Mouse (Mus musculus) kidney, embryonic 14.5 days (tissue): ENCODE results near the gene Gstp2. TPM values are rescaled to one million over a fixed set of nuclear protein-coding genes. Genes with fewer than 3 reads are reported as not detected.

Source experiments
- ATAC-seq: fragments of 200-750 bp; cut with Nextera tagmentation; 2 replicates; pipeline ENCODE4 v1.8.0; 2017; ENCODE audit warnings: moderate number of reproducible peaks, mild to moderate bottlenecking, moderate TSS enrichment, moderate library complexity; ENCODE audit not compliant: low FRiP score, low TSS enrichment
- H3K27ac ChIP-seq: fragments of 300-500 bp; sonication (generic); 2 replicates; pipeline ENCODE4 v1.5.1; 2014; ENCODE audit warnings: low read depth, mild to moderate bottlenecking, low read length, moderate library complexity, mixed read lengths
- H3K27me3 ChIP-seq: fragments of 300-500 bp; sonication (generic); 2 replicates; pipeline ENCODE4 v1.6.1; 2014; ENCODE audit warnings: mild to moderate bottlenecking, low read length; ENCODE audit not compliant: control insufficient read depth, insufficient read depth
- H3K36me3 ChIP-seq: fragments of 300-500 bp; sonication (generic); 2 replicates; pipeline ENCODE4 v1.6.1; 2014; ENCODE audit warnings: low read length, mixed read lengths; ENCODE audit not compliant: control insufficient read depth, insufficient read depth
- H3K4me1 ChIP-seq: fragments of 300-500 bp; sonication (generic); 2 replicates; pipeline ENCODE4 v1.6.1; 2014; ENCODE audit warnings: low read length, mixed read lengths; ENCODE audit not compliant: control insufficient read depth, insufficient read depth
- H3K4me2 ChIP-seq: fragments of 300-500 bp; sonication (generic); replicated peaks from 2 replicates; pipeline ENCODE4 v1.6.1; 2014; ENCODE audit warnings: low read depth, mild to moderate bottlenecking, low read length
- H3K4me3 ChIP-seq: fragments of 300-500 bp; sonication (generic); 2 replicates; pipeline ENCODE4 v1.5.1; 2014; ENCODE audit warnings: mild to moderate bottlenecking, low read length
- H3K9ac ChIP-seq: fragments of 300-500 bp; sonication (generic); 2 replicates; pipeline ENCODE4 v1.6.1; 2014; ENCODE audit warnings: low read depth, mild to moderate bottlenecking, low read length, moderate library complexity
- H3K9me3 ChIP-seq: fragments of 300-500 bp; sonication (generic); 2 replicates; pipeline ENCODE4 v1.6.1; 2016; ENCODE audit warnings: low read length; ENCODE audit not compliant: control insufficient read depth
- WGBS: fragments of 180-500 bp; shearing (Covaris S2); extraction: QIAGEN DNeasy Blood & Tissue Kit; methylation state at CpG from one replicate; pipeline ENCODE4 v1.1.7; 2014; 5-methylcytosine and 5-hydroxymethylcytosine counted together
- polyA plus RNA-seq: library from polyadenylated mRNA; unstranded; fragments of >200 nt; fragmentation: Nextera tagmentation; extraction: Ambion mirVana; gene quantifications from 2 replicates; pipeline ENCODE4 v1.2.1, GENCODE M21; 2014

The Gstp2 gene
- polyA plus RNA-seq, 1 experiment from 2014 or later: 1.4 TPM

DNA sequence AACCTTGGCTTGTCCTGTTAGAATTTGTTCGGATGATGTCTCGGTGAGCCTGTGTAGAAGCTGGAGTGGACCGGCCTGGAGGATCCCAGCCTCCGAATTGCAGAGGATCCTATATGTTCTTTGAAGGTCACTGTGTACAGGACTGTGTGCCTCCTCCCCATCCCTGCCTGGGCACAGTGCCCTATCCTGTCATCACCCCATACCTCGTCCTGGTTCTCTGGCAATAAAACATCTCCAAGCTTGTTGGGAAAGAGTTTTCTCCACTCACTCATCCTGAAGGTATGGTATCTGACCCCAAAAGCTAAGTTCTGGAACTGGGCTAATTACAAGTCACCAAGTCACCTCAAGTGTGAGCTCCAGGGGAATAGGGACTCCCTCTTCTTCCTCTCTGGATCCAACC is 41.3 kb upstream of the Gstp2 start:
- WGBS: 86% methylated on average over 5 of the region's 5 CpGs
- Histone ChIP-seq H3K4me1 (no peaks in the 10 kb centered on the region), H3K27ac (no peak overlapping the region), H3K36me3 (no peaks in the 10 kb centered on the region), H3K9ac (no peak overlapping the region), H3K4me2 (no peak overlapping the region), H3K27me3 (no peaks in the 10 kb centered on the region), H3K4me3 (no peak overlapping the region), H3K9me3 (no peaks in the 10 kb centered on the region)
- ATAC-seq: no peak

DNA sequence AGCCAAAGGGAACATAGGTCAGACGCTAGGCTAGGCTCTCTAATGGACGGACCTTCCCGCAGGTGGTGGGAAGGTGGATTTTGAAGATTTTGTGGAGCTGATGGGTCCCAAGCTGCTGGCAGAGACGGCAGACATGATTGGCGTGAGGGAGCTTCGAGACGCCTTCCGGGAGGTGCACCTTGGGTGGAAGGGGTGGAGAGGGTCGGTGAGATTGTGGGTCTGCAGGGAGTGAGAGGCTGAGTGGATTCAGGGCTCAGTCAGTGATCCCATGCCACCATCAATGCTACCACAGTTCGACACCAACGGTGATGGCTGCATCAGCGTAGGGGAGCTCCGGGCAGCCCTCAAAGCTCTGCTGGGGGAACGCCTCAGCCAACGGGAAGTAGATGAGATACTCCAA is 40.3 kb upstream of the Gstp2 start:
- no peak overlapping the region for H3K27ac ChIP-seq
- no peaks in the 10 kb centered on the region for H3K36me3 ChIP-seq
- H3K4me3 ChIP-seq: no peak overlapping the region
- no peak overlapping the region for H3K4me2 ChIP-seq
- H3K9ac ChIP-seq: no peak overlapping the region
- H3K9me3 ChIP-seq: no peaks in the 10 kb centered on the region
- H3K4me1 ChIP-seq: no peaks in the 10 kb centered on the region
- no peaks in the 10 kb centered on the region for H3K27me3 ChIP-seq
- WGBS: 93% methylated on average over 15 of the region's 15 CpGs
- no peak for ATAC-seq

DNA sequence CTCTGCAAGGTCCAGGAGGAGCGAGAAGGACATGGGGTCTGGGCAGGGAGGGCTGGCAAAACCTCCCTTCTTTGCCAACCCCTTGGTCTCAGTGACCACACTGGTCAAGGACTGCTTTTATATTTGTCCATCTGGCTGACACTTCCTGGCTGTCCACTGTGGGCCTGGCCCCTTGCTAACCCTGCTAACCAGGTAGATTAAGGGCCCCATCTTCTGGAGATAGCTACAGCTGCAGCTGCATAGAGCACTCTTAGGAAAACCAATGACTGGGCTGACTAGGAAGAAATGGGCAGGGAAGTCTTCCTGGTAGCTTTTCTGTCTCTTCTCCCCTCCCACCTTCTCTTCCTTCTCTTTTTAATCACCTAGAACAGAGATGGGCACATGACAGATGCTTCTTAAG is 39.2 kb upstream of the Gstp2 start:
- H3K9me3 ChIP-seq: no peaks in the 10 kb centered on the region
- no peak overlapping the region for H3K9ac ChIP-seq
- H3K36me3 ChIP-seq: no peaks in the 10 kb centered on the region
- no peak overlapping the region for H3K27ac ChIP-seq
- H3K27me3 ChIP-seq: no peaks in the 10 kb centered on the region
- WGBS: 70% methylated on average over 1 of the region's 1 CpGs
- no peaks in the 10 kb centered on the region for H3K4me1 ChIP-seq
- H3K4me2 ChIP-seq: no peak overlapping the region
- H3K4me3 ChIP-seq: no peak overlapping the region
- no peak for ATAC-seq

DNA sequence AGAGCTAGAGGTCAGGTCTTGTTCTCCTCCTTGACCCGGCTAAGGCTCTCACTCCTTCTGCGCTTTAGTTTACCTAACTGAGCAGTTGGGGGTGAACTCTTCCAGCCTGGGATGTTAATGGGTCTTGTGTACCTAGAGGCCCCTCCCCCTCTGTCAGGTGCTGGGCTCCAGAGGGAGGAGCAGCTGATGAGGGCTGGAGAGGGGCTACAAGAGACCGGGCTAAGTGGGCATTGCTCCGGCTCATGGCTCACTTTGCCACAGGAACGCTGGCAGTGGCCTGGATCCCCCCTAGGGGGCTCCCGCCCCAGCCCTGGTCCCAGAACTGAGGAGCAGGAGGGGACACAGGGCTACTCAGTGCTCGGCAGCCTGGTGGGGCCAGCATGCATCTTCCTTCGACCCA is 38.0 kb upstream of the Gstp2 start:
- no peaks in the 10 kb centered on the region for H3K36me3 ChIP-seq
- ATAC-seq: no peak
- H3K4me1 ChIP-seq: no peaks in the 10 kb centered on the region
- H3K9ac ChIP-seq: no peak overlapping the region
- no peak overlapping the region for H3K4me2 ChIP-seq
- H3K27me3 ChIP-seq: no peaks in the 10 kb centered on the region
- no peaks in the 10 kb centered on the region for H3K9me3 ChIP-seq
- no peak overlapping the region for H3K4me3 ChIP-seq
- 21% methylated on average over 8 of the region's 8 CpGs for WGBS
- H3K27ac ChIP-seq: no peak overlapping the region

DNA sequence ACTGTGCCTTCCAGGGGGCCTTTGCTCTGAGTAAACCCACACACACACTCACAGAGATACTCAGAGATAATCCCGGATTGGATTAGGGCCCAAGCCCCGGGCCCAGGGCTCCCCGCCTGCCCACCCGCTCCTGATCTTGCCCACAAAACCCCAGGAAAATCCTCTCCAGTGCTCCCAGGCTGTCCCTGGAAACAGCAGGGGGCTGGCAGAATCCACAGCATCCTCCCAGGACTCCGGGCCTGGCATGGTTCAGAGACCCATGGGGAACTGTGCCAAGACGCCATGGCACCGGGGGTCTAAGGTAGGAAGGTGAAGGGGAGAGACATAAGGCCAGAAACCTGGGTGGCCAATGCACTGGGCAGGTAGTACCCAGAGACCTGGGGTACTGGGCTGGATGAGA is 37.5 kb upstream of the Gstp2 start:
- WGBS: 92% methylated on average over 7 of the region's 7 CpGs
- Histone ChIP-seq H3K4me3 (no peak overlapping the region), H3K9ac (no peak overlapping the region), H3K36me3 (no peaks in the 10 kb centered on the region), H3K4me2 (no peak overlapping the region), H3K4me1 (no peaks in the 10 kb centered on the region), H3K27me3 (no peaks in the 10 kb centered on the region), H3K27ac (no peak overlapping the region), H3K9me3 (no peaks in the 10 kb centered on the region)
- ATAC-seq: no peak

DNA sequence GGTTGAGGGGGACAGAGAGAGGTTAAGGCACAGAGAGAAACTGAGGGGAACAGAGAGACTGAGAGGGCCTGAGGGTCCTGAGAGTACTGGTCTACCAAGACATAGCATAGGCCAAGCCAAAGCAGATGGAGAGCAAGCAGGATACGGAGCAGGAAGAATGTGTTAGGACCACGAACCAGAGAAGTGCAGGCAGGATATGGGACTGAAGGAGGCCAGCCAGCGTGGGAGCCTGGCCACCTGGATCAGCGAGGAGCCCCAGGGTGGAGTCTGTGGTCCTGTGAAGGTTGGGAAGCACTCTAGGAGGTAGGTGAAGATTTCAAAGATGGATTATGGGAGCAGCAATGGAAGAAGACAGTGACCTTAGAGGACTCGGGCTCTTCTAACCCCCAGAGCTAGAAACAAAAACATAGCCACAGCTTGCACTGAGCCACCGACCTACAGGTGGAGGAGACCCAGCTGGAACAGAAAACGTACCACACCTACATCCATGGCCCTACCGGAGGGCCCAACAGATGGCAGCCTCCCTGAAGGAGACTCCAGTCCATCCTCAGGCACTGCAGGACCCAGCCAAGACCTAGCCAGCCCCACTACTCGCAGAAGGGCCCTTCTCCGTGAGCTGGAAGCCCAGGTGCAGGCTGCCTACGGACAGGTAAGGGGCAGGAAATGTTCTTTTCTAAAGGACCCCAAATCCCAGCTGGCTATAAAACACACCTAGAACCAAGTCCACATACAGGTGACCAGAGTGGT is 36.6 kb upstream of the Gstp2 start:
- no peak for ATAC-seq
- WGBS: 84% methylated on average over 11 of the region's 11 CpGs
- no peak overlapping the region for H3K9ac ChIP-seq
- H3K9me3 ChIP-seq: no peaks in the 10 kb centered on the region
- H3K4me2 ChIP-seq: no peak overlapping the region
- no peak overlapping the region for H3K27ac ChIP-seq
- H3K27me3 ChIP-seq: no peaks in the 10 kb centered on the region
- H3K36me3 ChIP-seq: no peaks in the 10 kb centered on the region
- no peaks in the 10 kb centered on the region for H3K4me1 ChIP-seq
- no peak overlapping the region for H3K4me3 ChIP-seq

DNA sequence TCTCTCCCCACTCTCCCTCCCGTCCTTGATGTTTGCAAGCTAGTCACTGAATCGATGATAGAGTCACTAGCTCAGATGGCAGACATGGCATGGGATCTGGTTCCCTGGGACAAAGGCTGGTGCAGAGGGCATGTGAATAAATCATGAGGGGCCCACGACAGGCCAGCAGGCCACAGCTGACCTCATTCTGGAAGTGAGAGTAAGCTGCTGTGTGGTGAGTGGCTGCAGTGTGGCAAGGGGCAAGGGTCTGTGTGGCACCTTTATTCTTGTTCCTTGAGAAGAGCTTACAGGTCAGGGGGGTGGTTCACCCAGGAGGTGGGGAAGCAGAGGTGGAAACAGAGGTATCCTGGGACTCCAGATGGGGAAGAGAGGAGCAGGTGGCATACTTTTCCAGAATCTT is 35.6 kb upstream of the Gstp2 start, which contains the start of gene Cabp2:
Gene Cabp2, plus strand, starts transcription at position 185 of the 400 bp plus-strand sequence.
- H3K27ac ChIP-seq: no peak within 1 kb of the TSS
- H3K9me3 ChIP-seq: no peaks in the 10 kb centered on the region
- WGBS: 49% methylated on average over 3 of the region's 3 CpGs
- no peak within 1 kb of the TSS for H3K4me2 ChIP-seq
- H3K36me3 ChIP-seq: no peaks in the 10 kb centered on the region
- no peak within 1 kb of the TSS for H3K9ac ChIP-seq
- no peak for ATAC-seq
- no peaks in the 10 kb centered on the region for H3K27me3 ChIP-seq
- no peaks in the 10 kb centered on the region for H3K4me1 ChIP-seq
- H3K4me3 ChIP-seq: no peak within 1 kb of the TSS

DNA sequence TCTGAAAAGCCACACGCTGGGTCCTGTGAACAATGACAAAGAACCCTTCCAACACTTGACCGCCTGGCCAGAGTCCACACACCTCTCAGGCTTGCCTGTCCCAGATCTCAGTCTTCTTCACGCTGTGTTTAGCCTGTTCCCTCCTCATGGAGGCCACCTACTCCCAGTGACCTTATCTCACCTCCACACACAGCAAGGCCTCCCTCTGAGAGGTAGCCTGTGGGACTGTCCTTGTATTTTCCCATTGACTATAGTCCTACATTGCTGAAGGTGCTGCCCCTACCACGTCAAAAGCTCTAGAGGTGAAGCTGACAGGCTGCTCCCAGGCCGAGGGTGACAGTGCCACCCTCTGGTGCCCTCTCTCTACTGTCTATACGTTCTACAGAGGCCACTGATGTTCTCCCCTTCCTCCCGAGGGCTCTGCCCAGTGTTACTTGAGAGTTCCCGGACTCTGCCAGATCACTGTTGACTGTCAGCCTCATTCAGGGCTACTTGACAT is 34.7 kb upstream of the Gstp2 start:
- WGBS: 64% methylated on average over 8 of the region's 8 CpGs
- no peaks in the 10 kb centered on the region for H3K27me3 ChIP-seq
- no peak for ATAC-seq
- H3K4me3 ChIP-seq: no peak overlapping the region
- H3K9me3 ChIP-seq: no peaks in the 10 kb centered on the region
- no peak overlapping the region for H3K4me2 ChIP-seq
- no peak overlapping the region for H3K27ac ChIP-seq
- no peaks in the 10 kb centered on the region for H3K36me3 ChIP-seq
- H3K4me1 ChIP-seq: no peaks in the 10 kb centered on the region
- no peak overlapping the region for H3K9ac ChIP-seq

DNA sequence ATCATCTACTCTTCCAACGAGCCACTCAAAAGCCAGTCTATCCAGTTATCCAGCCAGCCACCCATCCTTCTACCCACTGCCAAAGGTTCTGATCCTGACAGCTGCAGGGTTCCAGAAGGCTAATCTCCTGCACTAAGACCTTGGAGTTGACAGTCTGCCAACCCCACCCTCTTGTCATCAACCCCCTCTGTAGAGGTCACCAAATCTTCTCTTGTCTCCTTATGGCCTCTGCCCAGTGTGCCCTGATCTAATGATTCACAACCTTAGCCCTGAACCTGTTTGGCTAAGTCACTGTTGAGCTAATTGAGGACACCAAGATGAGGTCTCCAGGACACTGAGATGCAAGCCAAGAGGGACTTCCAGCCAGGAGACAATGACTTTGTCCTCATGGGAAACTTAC is 33.8 kb upstream of the Gstp2 start:
- no peak for ATAC-seq

More for the DNA sequence above, 33.8 kb upstream of the Gstp2 start:
- no peak overlapping the region for H3K27ac ChIP-seq
- no peak overlapping the region for H3K4me3 ChIP-seq
- no peaks in the 10 kb centered on the region for H3K36me3 ChIP-seq
- 90% methylated on average over 1 of the region's 1 CpGs for WGBS
- no peaks in the 10 kb centered on the region for H3K4me1 ChIP-seq
- no peak overlapping the region for H3K9ac ChIP-seq
- H3K27me3 ChIP-seq: no peaks in the 10 kb centered on the region
- no peak overlapping the region for H3K4me2 ChIP-seq
- no peaks in the 10 kb centered on the region for H3K9me3 ChIP-seq
